Mouse (Mus musculus): ENCODE data around the gene Dclk2. TPM values are rescaled to one million over a fixed set of nuclear protein-coding genes. Genes with fewer than 3 reads are reported as not detected.

Gene Dclk2
- polyA plus RNA-seq, 1 experiment from 2014 or later = 19.0 TPM

GRCm38 (mm10) chr3:86759383-86759782, 161.3 kb downstream of the Dclk2 start:
- 83% methylated on average over 1 of the region's 1 CpGs for WGBS
- Histone ChIP-seq H3K4me3 (peak overlapping the region; percentile 33), H3K27ac (replicated peaks) (peak overlapping the region; percentile 81)

GRCm38 (mm10) chr3:86758727-86759126, 161.9 kb downstream of the Dclk2 start:
- Histone ChIP-seq H3K27ac (replicated peaks) (peak overlapping the region; percentile 81), H3K9me3 (replicated peaks) (no peaks in the 10 kb centered on the region), H3K4me1 (peaks cover 44% of the 10 kb centered on the region), H3K27me3 (ENCODE audit: low read depth, poor library complexity, severe bottlenecking) (peaks cover 3% of the 10 kb centered on the region; the same call in 1 of the 2 replicates), H3K4me3 (peak overlapping the region; percentile 33), H3K36me3 (0 out of 2 replicates have a peak, but pooled peaks cover 3% of the 10 kb centered on the region)
- no peak for DNase-seq (ENCODE audit: low spot score)
- WGBS = 78% methylated on average over 6 of the region's 6 CpGs

More at GRCm38 (mm10) chr3:86759383-86759782, 161.3 kb downstream of the Dclk2 start:
- Histone ChIP-seq H3K36me3 (0 out of 2 replicates have a peak, but pooled peaks cover 3% of the 10 kb centered on the region), H3K4me1 (peaks cover 39% of the 10 kb centered on the region), H3K27me3 (ENCODE audit: low read depth, poor library complexity, severe bottlenecking) (peaks cover 3% of the 10 kb centered on the region; the same call in 1 of the 2 replicates), H3K9me3 (replicated peaks) (no peaks in the 10 kb centered on the region)
- DNase-seq (ENCODE audit: low spot score) = no peak

GRCm38 (mm10) chr3:86756548-86756947, 164.1 kb downstream of the Dclk2 start:
- 86% methylated on average over 1 of the region's 1 CpGs for WGBS
- H3K4me3 ChIP-seq = no peak overlapping the region

GRCm38 (mm10) chr3:86754595-86755557, 165.8 kb downstream of the Dclk2 start:
- H3K4me3 ChIP-seq = no peak overlapping the region
- no peak for DNase-seq (ENCODE audit: low spot score)

More at GRCm38 (mm10) chr3:86756548-86756947, 164.1 kb downstream of the Dclk2 start:
- no peaks in the 10 kb centered on the region for H3K9me3 ChIP-seq (replicated peaks)
- DNase-seq (ENCODE audit: low spot score) = no peak
- no peak overlapping the region for H3K27ac ChIP-seq (replicated peaks)
- peaks cover 44% of the 10 kb centered on the region for H3K4me1 ChIP-seq
- peaks cover 3% of the 10 kb centered on the region; the same call in 1 of the 2 replicates for H3K27me3 ChIP-seq (ENCODE audit: low read depth, poor library complexity, severe bottlenecking)
- no peaks in the 10 kb centered on the region for H3K36me3 ChIP-seq

GRCm38 (mm10) chr3:86754178-86754577, 166.5 kb downstream of the Dclk2 start:
- WGBS = 82% methylated on average over 6 of the region's 6 CpGs
- peak overlapping the region; percentile 71; the same call in 1 of the 2 replicates for H3K27ac ChIP-seq (replicated peaks)
- H3K27me3 ChIP-seq (ENCODE audit: low read depth, poor library complexity, severe bottlenecking) = no peaks in the 10 kb centered on the region; the same call in 1 of the 2 replicates
- peaks cover 41% of the 10 kb centered on the region for H3K4me1 ChIP-seq
- H3K9me3 ChIP-seq (replicated peaks) = no peaks in the 10 kb centered on the region
- H3K4me3 ChIP-seq = no peak overlapping the region
- H3K36me3 ChIP-seq = no peaks in the 10 kb centered on the region
- no peak for DNase-seq (ENCODE audit: low spot score)

More at GRCm38 (mm10) chr3:86754595-86755557, 165.8 kb downstream of the Dclk2 start:
- 72% methylated on average over 14 of the region's 14 CpGs for WGBS
- Histone ChIP-seq H3K27me3 (ENCODE audit: low read depth, poor library complexity, severe bottlenecking) (no peaks in the 10 kb centered on the region; the same call in 1 of the 2 replicates), H3K36me3 (no peaks in the 10 kb centered on the region), H3K4me1 (peaks cover 44% of the 10 kb centered on the region), H3K27ac (replicated peaks) (peak overlapping the region; percentile 71), H3K9me3 (replicated peaks) (no peaks in the 10 kb centered on the region)

GRCm38 (mm10) chr3:86750652-86751051, 170.0 kb downstream of the Dclk2 start:
- Histone ChIP-seq H3K4me3 (no peak overlapping the region), H3K27ac (replicated peaks) (peak overlapping the region; percentile 19), H3K9me3 (replicated peaks) (no peaks in the 10 kb centered on the region), H3K4me1 (peaks cover 43% of the 10 kb centered on the region), H3K27me3 (ENCODE audit: low read depth, poor library complexity, severe bottlenecking) (no peaks in the 10 kb centered on the region; the same call in 1 of the 2 replicates), H3K36me3 (no peaks in the 10 kb centered on the region)
- WGBS = 26% methylated on average over 7 of the region's 7 CpGs
- no peak for DNase-seq (ENCODE audit: low spot score)

- Histone ChIP-seq H3K9me3 (replicated peaks) (no peaks in the 10 kb centered on the region), H3K27me3 (ENCODE audit: low read depth, poor library complexity, severe bottlenecking) (no peaks in the 10 kb centered on the region), H3K4me3 (no peak overlapping the region), H3K27ac (replicated peaks) (no peak overlapping the region; the same call in 1 of the 2 replicates), H3K4me1 (peaks cover 27% of the 10 kb centered on the region), H3K36me3 (0 out of 2 replicates have a peak, but pooled peaks cover 7% of the 10 kb centered on the region)
- DNase-seq (ENCODE audit: low spot score) = no peak
- WGBS = 79% methylated on average over 10 of the region's 10 CpGs
Measured at GRCm38 (mm10) chr3:86745769-86746512, 174.7 kb downstream of the Dclk2 start.

- 0 out of 2 replicates have a peak, but pooled peaks cover 7% of the 10 kb centered on the region for H3K36me3 ChIP-seq
- no peak overlapping the region for H3K4me3 ChIP-seq
- no peak for DNase-seq (ENCODE audit: low spot score)
- H3K9me3 ChIP-seq (replicated peaks) = no peaks in the 10 kb centered on the region
- no peak overlapping the region for H3K27ac ChIP-seq (replicated peaks)
- no peaks in the 10 kb centered on the region for H3K27me3 ChIP-seq (ENCODE audit: low read depth, poor library complexity, severe bottlenecking)
- WGBS = 82% methylated on average over 4 of the region's 4 CpGs
- H3K4me1 ChIP-seq = peaks cover 21% of the 10 kb centered on the region
Measured at GRCm38 (mm10) chr3:86745348-86745747, 175.3 kb downstream of the Dclk2 start.

GRCm38 (mm10) chr3:86739745-86740144, 180.9 kb downstream of the Dclk2 start:
- Histone ChIP-seq H3K27me3 (ENCODE audit: low read depth, poor library complexity, severe bottlenecking) (no peaks in the 10 kb centered on the region), H3K36me3 (0 out of 2 replicates have a peak, but pooled peaks cover 9% of the 10 kb centered on the region), H3K4me1 (no peaks in the 10 kb centered on the region; the same call in 1 of the 2 replicates), H3K4me3 (no peak overlapping the region), H3K9me3 (replicated peaks) (no peaks in the 10 kb centered on the region), H3K27ac (replicated peaks) (no peak overlapping the region)
- no peak for DNase-seq (ENCODE audit: low spot score)
- 85% methylated on average over 4 of the region's 4 CpGs for WGBS

- Histone ChIP-seq H3K27ac (replicated peaks) (no peak overlapping the region), H3K36me3 (0 out of 2 replicates have a peak, but pooled peaks cover 9% of the 10 kb centered on the region), H3K27me3 (ENCODE audit: low read depth, poor library complexity, severe bottlenecking) (no peaks in the 10 kb centered on the region), H3K4me1 (no peaks in the 10 kb centered on the region; the same call in 1 of the 2 replicates), H3K4me3 (no peak overlapping the region), H3K9me3 (replicated peaks) (no peaks in the 10 kb centered on the region)
- DNase-seq (ENCODE audit: low spot score) = no peak
- 84% methylated on average over 3 of the region's 3 CpGs for WGBS
Measured at GRCm38 (mm10) chr3:86738831-86739230, 181.8 kb downstream of the Dclk2 start.
